Mouse (Mus musculus): ENCODE results near the gene Pard3. TPM values are rescaled to one million over a fixed set of nuclear protein-coding genes. Genes with fewer than 3 reads are reported as not detected.

Gene Pard3
- polyA plus RNA-seq, 1 experiment from 2014 or later, result 5.4 TPM

- Histone ChIP-seq H3K36me3 (no peaks in the 10 kb centered on the region), H3K4me2 (no peak overlapping the region), H3K27ac (no peak overlapping the region), H3K9ac (no peak overlapping the region), H3K27me3 (peaks cover 5% of the 10 kb centered on the region; the same call in 1 of the 2 replicates), H3K4me3 (replicated peaks) (no peak overlapping the region), H3K9me3 (replicated peaks) (no peaks in the 10 kb centered on the region), H3K4me1 (replicated peaks) (peaks cover 31% of the 10 kb centered on the region)
- DNase-seq (no peak), ATAC-seq (ENCODE audit: low read depth) (0 out of 2 replicates have a peak, but pooled peaks have one; percentile 23)
- 53% methylated on average over 6 of the region's 6 CpGs for WGBS (ENCODE audit: insufficient replicate concordance)
Observed at GRCm38 (mm10) chr8:127084565-127084964, 20.9 kb downstream of the Pard3 start.

- Histone ChIP-seq H3K4me2 (no peak overlapping the region), H3K27me3 (peaks cover 5% of the 10 kb centered on the region; the same call in 1 of the 2 replicates), H3K4me1 (replicated peaks) (peaks cover 45% of the 10 kb centered on the region), H3K27ac (no peak overlapping the region), H3K9me3 (replicated peaks) (no peaks in the 10 kb centered on the region), H3K4me3 (replicated peaks) (no peak overlapping the region), H3K9ac (no peak overlapping the region), H3K36me3 (no peaks in the 10 kb centered on the region)
- 49% methylated on average over 1 of the region's 1 CpGs for WGBS (ENCODE audit: insufficient replicate concordance)
- DNase-seq (no peak), ATAC-seq (ENCODE audit: low read depth) (no peak)
Observed at GRCm38 (mm10) chr8:127087434-127087833, 23.7 kb downstream of the Pard3 start.

GRCm38 (mm10) chr8:127088372-127088771 lies 24.7 kb downstream of the Pard3 start:
- H3K4me1 ChIP-seq (replicated peaks), result peaks cover 48% of the 10 kb centered on the region
- no peaks in the 10 kb centered on the region for H3K36me3 ChIP-seq
- H3K4me3 ChIP-seq (replicated peaks), result no peak overlapping the region
- no peak overlapping the region for H3K9ac ChIP-seq
- H3K27me3 ChIP-seq, result peaks cover 5% of the 10 kb centered on the region; the same call in 1 of the 2 replicates
- DNase-seq (no peak), ATAC-seq (ENCODE audit: low read depth) (no peak)
- 18% methylated on average over 9 of the region's 9 CpGs for WGBS (ENCODE audit: insufficient replicate concordance)
- H3K27ac ChIP-seq, result no peak overlapping the region
- 0 out of 2 replicates have a peak overlapping the region, but pooled peaks have one; percentile 12 for H3K4me2 ChIP-seq
- no peaks in the 10 kb centered on the region for H3K9me3 ChIP-seq (replicated peaks)

- no peak overlapping the region for H3K9ac ChIP-seq
- H3K4me2 ChIP-seq, result no peak overlapping the region
- H3K27ac ChIP-seq, result no peak overlapping the region
- no peaks in the 10 kb centered on the region for H3K9me3 ChIP-seq (replicated peaks)
- ATAC-seq (ENCODE audit: low read depth) (no peak), DNase-seq (no peak)
- H3K27me3 ChIP-seq, result peaks cover 5% of the 10 kb centered on the region; the same call in 1 of the 2 replicates
- no peaks in the 10 kb centered on the region for H3K36me3 ChIP-seq
- 31% methylated on average over 8 of the region's 8 CpGs for WGBS (ENCODE audit: insufficient replicate concordance)
- no peak overlapping the region for H3K4me3 ChIP-seq (replicated peaks)
- peaks cover 48% of the 10 kb centered on the region for H3K4me1 ChIP-seq (replicated peaks)
Observed at GRCm38 (mm10) chr8:127089021-127089420, 25.3 kb downstream of the Pard3 start.

GRCm38 (mm10) chr8:127090435-127090834 lies 26.7 kb downstream of the Pard3 start:
- no peaks in the 10 kb centered on the region for H3K9me3 ChIP-seq (replicated peaks)
- no peak overlapping the region for H3K9ac ChIP-seq
- no peaks in the 10 kb centered on the region for H3K36me3 ChIP-seq
- ATAC-seq (ENCODE audit: low read depth) (no peak), DNase-seq (no peak)
- H3K27ac ChIP-seq, result no peak overlapping the region
- H3K4me3 ChIP-seq (replicated peaks), result no peak overlapping the region
- peaks cover 5% of the 10 kb centered on the region; the same call in 1 of the 2 replicates for H3K27me3 ChIP-seq
- 60% methylated on average over 4 of the region's 4 CpGs for WGBS (ENCODE audit: insufficient replicate concordance)
- no peak overlapping the region for H3K4me2 ChIP-seq
- H3K4me1 ChIP-seq (replicated peaks), result peaks cover 45% of the 10 kb centered on the region

- Histone ChIP-seq H3K4me3 (replicated peaks) (no peak overlapping the region), H3K27me3 (peaks cover 5% of the 10 kb centered on the region; the same call in 1 of the 2 replicates), H3K4me1 (replicated peaks) (peaks cover 44% of the 10 kb centered on the region), H3K36me3 (no peaks in the 10 kb centered on the region), H3K27ac (no peak overlapping the region), H3K4me2 (no peak overlapping the region), H3K9me3 (replicated peaks) (no peaks in the 10 kb centered on the region), H3K9ac (no peak overlapping the region)
- 72% methylated on average over 3 of the region's 3 CpGs for WGBS (ENCODE audit: insufficient replicate concordance)
- no peak for ATAC-seq (ENCODE audit: low read depth)
- DNase-seq, result no peak
Observed at GRCm38 (mm10) chr8:127091936-127092335, 28.2 kb downstream of the Pard3 start.

GRCm38 (mm10) chr8:127092383-127093112 lies 28.9 kb downstream of the Pard3 start:
- H3K27ac ChIP-seq, result no peak overlapping the region
- DNase-seq, result no peak
- 44% methylated on average over 10 of the region's 10 CpGs for whole genome bisulfite sequencing (ENCODE audit: insufficient replicate concordance)
- H3K9me3 ChIP-seq (replicated peaks), result no peaks in the 10 kb centered on the region
- H3K36me3 ChIP-seq, result no peaks in the 10 kb centered on the region
- no peaks in the 10 kb centered on the region for H3K27me3 ChIP-seq
- H3K9ac ChIP-seq, result no peak overlapping the region
- H3K4me2 ChIP-seq, result no peak overlapping the region
- no peak overlapping the region for H3K4me3 ChIP-seq (replicated peaks)
- ATAC-seq (ENCODE audit: low read depth), result no peak
- H3K4me1 ChIP-seq (replicated peaks), result peaks cover 45% of the 10 kb centered on the region

GRCm38 (mm10) chr8:127093113-127093426 lies 29.4 kb downstream of the Pard3 start:
- H3K27ac ChIP-seq, result no peak overlapping the region
- H3K27me3 ChIP-seq, result no peaks in the 10 kb centered on the region
- H3K9ac ChIP-seq, result no peak overlapping the region
- H3K4me3 ChIP-seq (replicated peaks), result no peak overlapping the region
- no peaks in the 10 kb centered on the region for H3K9me3 ChIP-seq (replicated peaks)
- peaks cover 45% of the 10 kb centered on the region for H3K4me1 ChIP-seq (replicated peaks)
- ATAC-seq (ENCODE audit: low read depth) (no peak), DNase-seq (no peak)
- no peak overlapping the region for H3K4me2 ChIP-seq
- no peaks in the 10 kb centered on the region for H3K36me3 ChIP-seq
- 48% methylated on average over 3 of the region's 3 CpGs for WGBS (ENCODE audit: insufficient replicate concordance)

GRCm38 (mm10) chr8:127095763-127096162 lies 32.1 kb downstream of the Pard3 start:
- H3K27me3 ChIP-seq, result no peaks in the 10 kb centered on the region
- ATAC-seq (ENCODE audit: low read depth) (no peak), DNase-seq (no peak)
- H3K27ac ChIP-seq, result no peak overlapping the region
- H3K4me3 ChIP-seq (replicated peaks), result no peak overlapping the region
- H3K9ac ChIP-seq, result no peak overlapping the region
- H3K9me3 ChIP-seq (replicated peaks), result no peaks in the 10 kb centered on the region
- H3K36me3 ChIP-seq, result no peaks in the 10 kb centered on the region
- WGBS (ENCODE audit: insufficient replicate concordance), result 78% methylated on average over 7 of the region's 7 CpGs
- H3K4me2 ChIP-seq, result no peak overlapping the region
- peaks cover 27% of the 10 kb centered on the region for H3K4me1 ChIP-seq (replicated peaks)

GRCm38 (mm10) chr8:127099439-127100090 lies 35.9 kb downstream of the Pard3 start:
- H3K4me3 ChIP-seq (replicated peaks), result no peak overlapping the region
- H3K36me3 ChIP-seq, result no peaks in the 10 kb centered on the region
- no peak for ATAC-seq (ENCODE audit: low read depth)
- peaks cover 10% of the 10 kb centered on the region for H3K4me1 ChIP-seq (replicated peaks)
- H3K27me3 ChIP-seq, result no peaks in the 10 kb centered on the region
- H3K4me2 ChIP-seq, result no peak overlapping the region
- no peaks in the 10 kb centered on the region for H3K9me3 ChIP-seq (replicated peaks)
- 35% methylated on average over 1 of the region's 1 CpGs for WGBS (ENCODE audit: insufficient replicate concordance)
- no peak overlapping the region for H3K27ac ChIP-seq
- no peak for DNase-seq
- H3K9ac ChIP-seq, result no peak overlapping the region

- DNase-seq, result no peak
- Histone ChIP-seq H3K27ac (no peak overlapping the region), H3K4me1 (replicated peaks) (peaks cover 4% of the 10 kb centered on the region; the same call in 1 of the 2 replicates), H3K9me3 (replicated peaks) (no peaks in the 10 kb centered on the region), H3K9ac (no peak overlapping the region), H3K36me3 (no peaks in the 10 kb centered on the region), H3K4me2 (no peak overlapping the region), H3K4me3 (replicated peaks) (no peak overlapping the region), H3K27me3 (no peaks in the 10 kb centered on the region)
- no peak for ATAC-seq (ENCODE audit: low read depth)
- WGBS (ENCODE audit: insufficient replicate concordance), result 27% methylated on average over 5 of the region's 5 CpGs
Observed at GRCm38 (mm10) chr8:127103256-127103655, 39.6 kb downstream of the Pard3 start.
